Mouse (Mus musculus) E14TG2a.4 (cell line): ENCODE measurements at regions not wholly inside any gene's neighbourhood (a gene's known extent, or its start where the extent isn't known, plus 50 kb on each side); places are given as distances from the start of the nearest gene placed in this dataset.

ENCODE experiments used
- CTCF ChIP-seq: conservative IDR thresholded peaks from 2 replicates; pipeline ENCODE4 v1.5.1; 2014; ENCODE audit warnings: low read length
- NANOG ChIP-seq: IDR thresholded peaks from 2 replicates; pipeline ENCODE4 v1.6.1; 2014; ENCODE audit warnings: borderline replicate concordance, low read length, mixed read lengths
- POU5F1 ChIP-seq: IDR thresholded peaks from 2 replicates; pipeline ENCODE4 v1.6.1; 2014; ENCODE audit warnings: low read length, borderline replicate concordance

- TF ChIP-seq CTCF (no peak), NANOG (no peak), POU5F1 (no peak)
Observed at GRCm38 (mm10) chrX:12425566-12425965, 162.0 kb upstream of the Atp6ap2 start.
